In the genomic region with DNA sequence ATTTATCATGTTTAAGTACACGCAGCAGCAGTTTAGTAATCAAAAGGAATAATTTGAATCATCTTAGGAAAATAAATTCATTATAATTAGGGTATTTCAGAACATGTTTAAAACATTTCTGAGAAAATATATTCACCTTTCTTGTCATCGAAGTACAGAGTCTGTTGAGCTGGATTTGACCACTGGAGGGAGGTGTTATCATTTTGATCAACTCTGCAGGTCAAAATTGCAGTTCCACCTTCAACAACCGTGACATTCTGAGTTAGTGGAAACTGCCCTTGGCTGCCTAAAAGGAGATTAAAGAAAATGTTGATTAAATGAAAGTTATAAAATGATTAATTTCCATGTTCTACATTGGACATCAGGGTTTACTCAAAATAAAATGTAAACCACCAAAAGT, we compare ENCODE assay signal across 15 mouse cellular contexts.
DNase-seq lines count a peak whose midpoint lies in the region; TF ChIP-seq lines count a peak whose summit lies in the region.
"Had no signal": no experiment of that assay in that cellular context is flagged by ENCODE, and none has a peak within 500 bp of the region (broad histone marks: within the 10 kb centered on the region; RNA-seq: fewer than 3 reads in every experiment).

No protein-coding gene starts in this region.

- H3K4me1 ChIP-seq in MEL (ENCODE audit: control insufficient read depth in 1 of 2, insufficient read depth in 2 of 2, low read length in 2 of 2) = no peaks in the 10 kb centered on the region
- H3K4me1 ChIP-seq: hindbrain, embryonic 15.5 days; limb, embryonic 15.5 days; megakaryocyte, embryonic 14.5 days had no signal

- H3K27me3 ChIP-seq in MEL (ENCODE audit: control insufficient read depth in 1 of 2, insufficient read depth in 2 of 2, low read length in 2 of 2) = no peaks in the 10 kb centered on the region
- H3K27me3 ChIP-seq: hindbrain, embryonic 15.5 days; limb, embryonic 15.5 days; megakaryocyte, embryonic 14.5 days had no signal

- no peaks in the 10 kb centered on the region for H3K9me3 ChIP-seq in MEL (replicated peaks; ENCODE audit: insufficient read depth, low read length)
- H3K9me3 ChIP-seq: hindbrain, embryonic 15.5 days; limb, embryonic 15.5 days; megakaryocyte, embryonic 14.5 days had no signal

- H3K9ac ChIP-seq in MEL (ENCODE audit: control insufficient read depth, low read depth, low read length, poor library complexity, severe bottlenecking) = no peak overlapping the region
- H3K9ac ChIP-seq: hindbrain, embryonic 15.5 days; limb, embryonic 15.5 days had no signal

- no peaks in the 10 kb centered on the region for H3K36me3 ChIP-seq in MEL (ENCODE audit: control insufficient read depth in 1 of 2, insufficient read depth in 2 of 2, low read length in 2 of 2)
- H3K36me3 ChIP-seq: hindbrain, embryonic 15.5 days; limb, embryonic 15.5 days had no signal

- TF ChIP-seq CTCF in MEL (IDR thresholded peaks at IDR 0.05 in 2 of 3, conservative IDR thresholded peaks at IDR 0.05 in 1 of 3; ENCODE audit: control insufficient read depth in 1 of 3, insufficient read depth in 1 of 3, low read depth in 2 of 3, low read length in 3 of 3, poor library complexity in 1 of 3, severe bottlenecking in 1 of 3) = 0 out of 6 replicates have a peak, but pooled peaks of 1 of the 3 experiments have one; percentile 10

- peak; percentile 24 for DNase-seq in embryo, embryonic 11 days
- no peak for DNase-seq in embryo, embryonic 10 days (ENCODE audit: low spot score)
- DNase-seq in left cerebral cortex, postnatal 4 days = peak; percentile 5
- DNase-seq in left cerebral cortex, adult 8-10 months (ENCODE audit: low spot score in 2 of 2) = no peak
- no peak for DNase-seq in MEL (ENCODE audit: low read depth, low spot score)
- peak; percentile 56 for DNase-seq in retina, embryonic 14.5 days (ENCODE audit: low spot score)
- no peak for DNase-seq in urinary bladder, postnatal 4 days (ENCODE audit: low spot score in 2 of 2)
- DNase-seq: gastrocnemius, postnatal 14 days; kidney, adult 8-10 months; lung, postnatal 10 days; thymus, postnatal 25 days had no signal

- TF ChIP-seq RAD21 in MEL (IDR thresholded peaks at IDR 0.05; ENCODE audit: low read depth, low read length) = peak; percentile 9

- H3K4me3 ChIP-seq in MEL (ENCODE audit: control insufficient read depth in 1 of 2, insufficient read depth in 1 of 2, low read depth in 2 of 2, low read length in 2 of 2) = no peak overlapping the region
- H3K4me3 ChIP-seq: erythroblast, embryonic 14.5 days; hindbrain, embryonic 15.5 days; limb, embryonic 15.5 days; megakaryocyte, embryonic 14.5 days had no signal

- intact Hi-C loops in left cerebral cortex, postnatal 4 days (cut with DNase I) = no loop called here

- TF ChIP-seq EP300 in MEL (IDR thresholded peaks at IDR 0.05; ENCODE audit: low read depth in 1 of 2, low read length in 2 of 2) = no peak

- no peaks in the 10 kb centered on the region for H3K79me2 ChIP-seq in MEL (ENCODE audit: control insufficient read depth, insufficient read depth, low read length, poor library complexity)

- no peak overlapping the region for H3K27ac ChIP-seq in MEL (ENCODE audit: control insufficient read depth, low read depth, low read length)
- H3K27ac ChIP-seq: hindbrain, embryonic 15.5 days; limb, embryonic 15.5 days had no signal

- TF ChIP-seq POLR2A in MEL (IDR thresholded peaks at IDR 0.05; ENCODE audit: control insufficient read depth in 1 of 2, insufficient read depth in 1 of 2, low read depth in 1 of 2, low read length in 2 of 2, poor library complexity in 1 of 2) = no peak

TF ChIP-seq in MEL, 35 proteins besides CTCF, POLR2A, EP300 and RAD21:
- TF ChIP-seq TCF12 (IDR thresholded peaks at IDR 0.05; ENCODE audit: low read depth, low read length) = no peak

Comparison
In these comparisons a context has a peak if more than half of its experiments do, and no peak if none do; other contexts are left out.
1. DNase-seq: peak in embryo, embryonic 11 days (single experiment), left cerebral cortex, postnatal 4 days (single experiment) and retina, embryonic 14.5 days (single experiment); none in embryo, embryonic 10 days (single experiment), left cerebral cortex, adult 8-10 months (0 of 2), MEL (single experiment) and urinary bladder, postnatal 4 days (0 of 2).